Mouse (Mus musculus): ENCODE data around the gene Tymp. TPM values are rescaled to one million over a fixed set of nuclear protein-coding genes. Genes with fewer than 3 reads are reported as not detected.

Tymp gene
- polyA plus RNA-seq, 1 experiment from 2014 or later, result 0.43 TPM

DNA sequence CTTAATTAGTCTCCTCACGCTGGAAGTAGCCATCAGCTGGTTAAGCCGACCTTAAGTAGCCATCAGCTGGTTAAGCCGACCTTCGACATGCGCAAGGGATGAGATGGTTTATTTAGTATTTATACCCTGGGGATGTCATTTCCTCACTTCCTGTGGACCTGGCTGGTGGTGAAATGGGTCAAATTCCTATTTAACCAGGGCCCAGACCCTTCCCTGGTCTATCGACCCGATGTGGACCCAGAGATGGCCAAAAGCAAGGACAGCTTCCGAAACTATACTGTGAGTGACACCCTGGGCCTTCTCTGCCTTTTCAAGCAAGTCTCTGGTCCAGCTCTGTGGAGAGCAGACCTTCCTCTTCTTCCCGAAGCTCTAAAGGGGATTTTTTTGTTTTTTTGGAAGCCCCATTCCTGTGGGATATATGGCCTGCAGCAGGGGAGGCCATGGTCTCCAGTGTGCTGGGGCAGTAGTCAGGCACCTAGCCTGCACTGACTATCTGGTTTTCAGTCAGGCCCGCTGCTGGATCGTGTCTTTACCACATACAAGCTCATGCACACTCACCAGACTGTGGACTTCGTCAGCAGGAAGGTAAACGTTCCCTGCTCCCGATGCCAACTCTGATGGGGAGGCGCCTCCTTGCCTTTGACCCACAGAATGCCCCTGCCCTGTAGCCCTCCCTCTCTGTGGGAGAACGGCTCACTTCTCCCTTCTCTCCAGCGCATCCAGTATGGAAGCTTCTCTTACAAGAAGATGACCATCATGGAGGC is 41.9 kb downstream of the Tymp start:
- WGBS (ENCODE audit: missing documents), result 91% methylated on average over 17 of the region's 17 CpGs
- no peak overlapping the region for H3K27ac ChIP-seq
- H3K4me3 ChIP-seq (ENCODE audit: inconsistent target), result no peak overlapping the region
- H3K79me2 ChIP-seq (ENCODE audit: inconsistent target), result no peaks in the 10 kb centered on the region
- H3K36me3 ChIP-seq (ENCODE audit: inconsistent target), result no peaks in the 10 kb centered on the region

DNA sequence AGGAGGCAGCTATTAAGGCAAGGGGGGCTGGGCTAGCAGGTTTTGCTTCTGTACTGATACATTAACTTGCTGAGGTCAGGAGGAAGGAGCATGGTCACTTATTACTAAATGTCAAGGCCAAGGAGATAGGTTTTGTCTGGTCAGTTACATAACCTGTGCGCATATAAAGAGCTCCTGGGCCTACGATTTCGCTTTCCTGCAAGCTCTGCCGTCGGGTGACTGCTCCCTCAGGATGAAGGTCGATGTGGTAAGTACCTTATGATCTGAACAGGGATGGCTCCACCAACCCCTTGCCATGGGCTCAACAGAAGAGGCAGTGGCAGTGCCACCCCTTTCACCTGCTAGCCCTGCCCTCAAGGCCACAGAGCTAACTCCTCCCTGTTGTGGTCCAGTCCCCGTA is 42.6 kb downstream of the Tymp start, which contains the start of gene Miox:
Gene Miox (plus strand): TSS at position 128 of the 400 bp plus-strand sequence.
- Histone ChIP-seq H3K79me2 (ENCODE audit: inconsistent target) (no peaks in the 10 kb centered on the region), H3K27ac (no peak within 1 kb of the TSS), H3K36me3 (ENCODE audit: inconsistent target) (no peaks in the 10 kb centered on the region), H3K4me3 (ENCODE audit: inconsistent target) (no peak within 1 kb of the TSS)
- 88% methylated on average over 7 of the region's 7 CpGs for WGBS (ENCODE audit: missing documents)

DNA sequence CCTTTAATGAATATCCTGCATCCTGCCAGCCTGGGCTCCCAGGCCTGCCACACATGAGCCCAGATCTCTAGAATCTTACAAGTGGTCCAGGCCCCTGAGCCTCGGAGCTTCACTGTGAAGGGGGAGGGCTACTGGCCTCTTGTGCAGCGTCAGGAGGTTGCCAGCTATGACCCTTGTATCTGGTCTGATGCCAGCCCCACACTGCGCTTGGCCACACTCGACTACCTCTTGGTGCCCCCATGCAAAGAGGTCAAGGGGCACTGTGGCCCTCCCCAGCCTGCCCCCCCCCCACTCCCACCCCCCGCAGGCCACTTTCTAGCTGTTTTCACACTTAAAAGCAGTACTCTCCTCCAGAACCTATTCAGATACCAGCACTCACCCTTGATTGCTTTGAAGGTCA is 50.4 kb downstream of the Tymp start:
- Histone ChIP-seq H3K4me3 (ENCODE audit: inconsistent target) (no peak overlapping the region), H3K79me2 (ENCODE audit: inconsistent target) (no peaks in the 10 kb centered on the region), H3K27ac (no peak overlapping the region), H3K36me3 (ENCODE audit: inconsistent target) (no peaks in the 10 kb centered on the region)
- WGBS (ENCODE audit: missing documents), result 100% methylated on average over 4 of the region's 5 CpGs

GRCm38 (mm10) chr15:89323656-89324055 is 53.2 kb downstream of the Tymp start:
- H3K27ac ChIP-seq, result no peak overlapping the region
- no peaks in the 10 kb centered on the region for H3K36me3 ChIP-seq (ENCODE audit: inconsistent target)
- H3K4me3 ChIP-seq (ENCODE audit: inconsistent target), result no peak overlapping the region
- WGBS (ENCODE audit: missing documents), result 27% methylated on average over 4 of the region's 4 CpGs
- no peaks in the 10 kb centered on the region for H3K79me2 ChIP-seq (ENCODE audit: inconsistent target)

GRCm38 (mm10) chr15:89322670-89323522 is 53.9 kb downstream of the Tymp start, which contains the start of gene Adm2:
Gene Adm2 (plus strand): TSS chr15:89322720.
- no peak within 1 kb of the TSS for H3K27ac ChIP-seq
- H3K36me3 ChIP-seq (ENCODE audit: inconsistent target), result no peaks in the 10 kb centered on the region
- 61% methylated on average over 26 of the region's 26 CpGs for WGBS (ENCODE audit: missing documents)
- no peaks in the 10 kb centered on the region for H3K79me2 ChIP-seq (ENCODE audit: inconsistent target)
- H3K4me3 ChIP-seq (ENCODE audit: inconsistent target), result no peak within 1 kb of the TSS

Other genes with a start within 250 kb of the Tymp start
- gene Hdac10, start 248.3 kb downstream of the Tymp start, polyA plus RNA-seq (2018), result 3.9 to 7.2 TPM (median 5.5 TPM) in 3 replicates
- gene Mapk12, start 236.3 kb downstream of the Tymp start, polyA plus RNA-seq (2018), result 0.09 TPM in 1 of 3 replicates, not detected in the others
- 0.79 to 2.1 TPM (median 1.5 TPM) in 3 replicates for gene Mapk11, start 227.4 kb downstream of the Tymp start, polyA plus RNA-seq (2018)
- 226 to 333 TPM (median 246 TPM) in 3 replicates for gene Plxnb2, start 196.3 kb downstream of the Tymp start, polyA plus RNA-seq (2018)
- 0.80 to 2.0 TPM (median 1.1 TPM) in 3 replicates for gene Dennd6b, start 180.5 kb downstream of the Tymp start, polyA plus RNA-seq (2018)
- gene Ppp6r2, start 165.5 kb downstream of the Tymp start, polyA plus RNA-seq (2018), result 15.7 to 23.8 TPM (median 17.1 TPM) in 3 replicates
- gene Sbf1, start 61.7 kb downstream of the Tymp start, polyA plus RNA-seq (2018), result 25.5 to 41.4 TPM (median 33.6 TPM) in 3 replicates
- gene Adm2, start 54.3 kb downstream of the Tymp start, polyA plus RNA-seq (2018), result not detected in 3 replicates
- gene Miox, start 42.6 kb downstream of the Tymp start, polyA plus RNA-seq (2018), result not detected in 3 replicates
- 19.8 to 30.4 TPM (median 23.9 TPM) in 3 replicates for gene Lmf2, start 21.4 kb downstream of the Tymp start, polyA plus RNA-seq (2018)
- 37.1 to 52.3 TPM (median 40.4 TPM) in 3 replicates for gene Ncaph2, start 21.3 kb downstream of the Tymp start, polyA plus RNA-seq (2018)
- gene Sco2, start 3.2 kb downstream of the Tymp start, polyA plus RNA-seq (2018), result 8.7 to 28.2 TPM (median 22.9 TPM) in 3 replicates
- not detected in 3 replicates for gene Odf3b, start 2.2 kb upstream of the Tymp start, polyA plus RNA-seq (2018)
- gene Klhdc7b, start 7.9 kb upstream of the Tymp start, polyA plus RNA-seq (2018), result not detected in 3 replicates
- gene Syce3, start 33.5 kb upstream of the Tymp start, polyA plus RNA-seq (2018), result not detected in 3 replicates
- gene Cpt1b, start 48.8 kb upstream of the Tymp start, polyA plus RNA-seq (2018), result 0.24 to 0.79 TPM in 2 of 3 replicates, not detected in the other
- gene C730034F03Rik, start 52.5 kb upstream of the Tymp start, polyA plus RNA-seq (2018), result 0.40 to 0.83 TPM (median 0.54 TPM) in 3 replicates
- 0.07 to 0.42 TPM in 2 of 3 replicates, not detected in the other for gene Gm44502, start 52.7 kb upstream of the Tymp start, polyA plus RNA-seq (2018)
- gene Chkb, start 52.9 kb upstream of the Tymp start, polyA plus RNA-seq (2018), result 26.6 to 54.6 TPM (median 36.7 TPM) in 3 replicates
- gene Mapk8ip2, start 76.9 kb upstream of the Tymp start, polyA plus RNA-seq (2018), result not detected in 3 replicates
- 18.4 to 33.2 TPM (median 20.7 TPM) in 3 replicates for gene Arsa, start 100.4 kb upstream of the Tymp start, polyA plus RNA-seq (2018)
- not detected in 3 replicates for gene Shank3, start 122.6 kb upstream of the Tymp start, polyA plus RNA-seq (2018)
- not detected in 3 replicates for gene Acr, start 191.3 kb upstream of the Tymp start, polyA plus RNA-seq (2018)
- 4.3 to 7.5 TPM (median 6.2 TPM) in 3 replicates for gene Rabl2, start 214.9 kb upstream of the Tymp start, polyA plus RNA-seq (2018)

Data from macrophage (primary cell).